Mouse (Mus musculus): ENCODE data around the gene Abca2. TPM values are rescaled to one million over a fixed set of nuclear protein-coding genes. Genes with fewer than 3 reads are reported as not detected.

The Abca2 gene
- polyA plus RNA-seq, 1 experiment from 2014 or later = 4.9 TPM

- Histone ChIP-seq H3K27ac (ENCODE audit: low read depth) (no peak overlapping the region), H3K4me1 (replicated peaks; ENCODE audit: control insufficient read depth, insufficient read depth, low read length) (peaks cover 16% of the 10 kb centered on the region; the same call in 1 of the 2 replicates), H3K36me3 (ENCODE audit: control insufficient read depth, insufficient read depth, low read length) (0 out of 2 replicates have a peak, but pooled peaks cover 5% of the 10 kb centered on the region), H3K9me3 (ENCODE audit: control insufficient read depth, low read length) (no peaks in the 10 kb centered on the region), H3K4me2 (ENCODE audit: low read length) (no peak overlapping the region), H3K27me3 (replicated peaks; ENCODE audit: control insufficient read depth, insufficient read depth, low read length) (no peaks in the 10 kb centered on the region), H3K4me3 (ENCODE audit: low read depth, low read length) (no peak overlapping the region), H3K9ac (ENCODE audit: low read length) (no peak overlapping the region)
- DNase-seq (ENCODE audit: low spot score) = no peak
- 89% methylated on average over 3 of the region's 3 CpGs for WGBS
- no peak for ATAC-seq (replicated peaks; ENCODE audit: low FRiP score, low TSS enrichment, low read depth)
Observed at GRCm38 (mm10) chr2:25463630-25464029, 35.1 kb downstream of the Abca2 start.

- ATAC-seq (replicated peaks; ENCODE audit: low FRiP score, low TSS enrichment, low read depth) (no peak), DNase-seq (ENCODE audit: low spot score) (no peak)
- 85% methylated on average over 2 of the region's 2 CpGs for WGBS
- Histone ChIP-seq H3K27ac (ENCODE audit: low read depth) (no peak overlapping the region), H3K4me1 (replicated peaks; ENCODE audit: control insufficient read depth, insufficient read depth, low read length) (0 out of 2 replicates have a peak, but pooled peaks cover 5% of the 10 kb centered on the region), H3K4me2 (ENCODE audit: low read length) (no peak overlapping the region), H3K9ac (ENCODE audit: low read length) (no peak overlapping the region), H3K9me3 (ENCODE audit: control insufficient read depth, low read length) (no peaks in the 10 kb centered on the region), H3K36me3 (ENCODE audit: control insufficient read depth, insufficient read depth, low read length) (no peaks in the 10 kb centered on the region), H3K4me3 (ENCODE audit: low read depth, low read length) (no peak overlapping the region), H3K27me3 (replicated peaks; ENCODE audit: control insufficient read depth, insufficient read depth, low read length) (no peaks in the 10 kb centered on the region)
Observed at GRCm38 (mm10) chr2:25465256-25465655, 36.8 kb downstream of the Abca2 start.

- WGBS = 50% methylated on average over 10 of the region's 10 CpGs
- Histone ChIP-seq H3K4me3 (ENCODE audit: low read depth, low read length) (no peak overlapping the region), H3K36me3 (ENCODE audit: control insufficient read depth, insufficient read depth, low read length) (no peaks in the 10 kb centered on the region), H3K27me3 (replicated peaks; ENCODE audit: control insufficient read depth, insufficient read depth, low read length) (no peaks in the 10 kb centered on the region), H3K9me3 (ENCODE audit: control insufficient read depth, low read length) (no peaks in the 10 kb centered on the region), H3K27ac (ENCODE audit: low read depth) (no peak overlapping the region), H3K4me2 (ENCODE audit: low read length) (no peak overlapping the region), H3K4me1 (replicated peaks; ENCODE audit: control insufficient read depth, insufficient read depth, low read length) (0 out of 2 replicates have a peak, but pooled peaks cover 5% of the 10 kb centered on the region), H3K9ac (ENCODE audit: low read length) (no peak overlapping the region)
- ATAC-seq (replicated peaks; ENCODE audit: low FRiP score, low TSS enrichment, low read depth) = no peak
- DNase-seq (ENCODE audit: low spot score) = no peak
Observed at GRCm38 (mm10) chr2:25465816-25466635, 37.5 kb downstream of the Abca2 start.

GRCm38 (mm10) chr2:25467606-25468303 is 39.3 kb downstream of the Abca2 start:
- Histone ChIP-seq H3K4me1 (replicated peaks; ENCODE audit: control insufficient read depth, insufficient read depth, low read length) (no peaks in the 10 kb centered on the region), H3K4me3 (ENCODE audit: low read depth, low read length) (no peak overlapping the region), H3K4me2 (ENCODE audit: low read length) (no peak overlapping the region), H3K9me3 (ENCODE audit: control insufficient read depth, low read length) (no peaks in the 10 kb centered on the region), H3K27me3 (replicated peaks; ENCODE audit: control insufficient read depth, insufficient read depth, low read length) (no peaks in the 10 kb centered on the region), H3K27ac (ENCODE audit: low read depth) (no peak overlapping the region), H3K9ac (ENCODE audit: low read length) (no peak overlapping the region), H3K36me3 (ENCODE audit: control insufficient read depth, insufficient read depth, low read length) (no peaks in the 10 kb centered on the region)
- 69% methylated on average over 14 of the region's 14 CpGs for WGBS
- DNase-seq (ENCODE audit: low spot score) = no peak
- ATAC-seq (replicated peaks; ENCODE audit: low FRiP score, low TSS enrichment, low read depth) = no peak

GRCm38 (mm10) chr2:25468962-25469915 is 40.7 kb downstream of the Abca2 start:
- Histone ChIP-seq H3K27me3 (replicated peaks; ENCODE audit: control insufficient read depth, insufficient read depth, low read length) (no peaks in the 10 kb centered on the region), H3K9ac (ENCODE audit: low read length) (no peak overlapping the region), H3K36me3 (ENCODE audit: control insufficient read depth, insufficient read depth, low read length) (no peaks in the 10 kb centered on the region), H3K4me1 (replicated peaks; ENCODE audit: control insufficient read depth, insufficient read depth, low read length) (no peaks in the 10 kb centered on the region), H3K9me3 (ENCODE audit: control insufficient read depth, low read length) (no peaks in the 10 kb centered on the region), H3K27ac (ENCODE audit: low read depth) (no peak overlapping the region), H3K4me2 (ENCODE audit: low read length) (no peak overlapping the region), H3K4me3 (ENCODE audit: low read depth, low read length) (no peak overlapping the region)
- 73% methylated on average over 10 of the region's 10 CpGs for WGBS
- ATAC-seq (replicated peaks; ENCODE audit: low FRiP score, low TSS enrichment, low read depth) (peak; percentile 32; the same call in 1 of the 2 replicates), DNase-seq (ENCODE audit: low spot score) (no peak)

GRCm38 (mm10) chr2:25469969-25470368 is 41.5 kb downstream of the Abca2 start, which contains the start of gene Ptgds:
Gene Ptgds, minus strand, starts transcription at chr2:25470046.
- H3K4me1 ChIP-seq (replicated peaks; ENCODE audit: control insufficient read depth, insufficient read depth, low read length) = no peaks in the 10 kb centered on the region
- H3K27ac ChIP-seq (ENCODE audit: low read depth) = no peak within 1 kb of the TSS
- H3K9ac ChIP-seq (ENCODE audit: low read length) = no peak within 1 kb of the TSS
- ATAC-seq (replicated peaks; ENCODE audit: low FRiP score, low TSS enrichment, low read depth) = no peak
- no peak within 1 kb of the TSS for H3K4me2 ChIP-seq (ENCODE audit: low read length)
- no peaks in the 10 kb centered on the region for H3K9me3 ChIP-seq (ENCODE audit: control insufficient read depth, low read length)
- no peak within 1 kb of the TSS for H3K4me3 ChIP-seq (ENCODE audit: low read depth, low read length)
- 52% methylated on average over 6 of the region's 6 CpGs for WGBS
- no peaks in the 10 kb centered on the region for H3K36me3 ChIP-seq (ENCODE audit: control insufficient read depth, insufficient read depth, low read length)
- H3K27me3 ChIP-seq (replicated peaks; ENCODE audit: control insufficient read depth, insufficient read depth, low read length) = no peaks in the 10 kb centered on the region
- DNase-seq (ENCODE audit: low spot score) = no peak

GRCm38 (mm10) chr2:25472550-25472949 is 44.0 kb downstream of the Abca2 start:
- WGBS = 69% methylated on average over 2 of the region's 2 CpGs
- Histone ChIP-seq H3K9ac (ENCODE audit: low read length) (no peak overlapping the region), H3K27ac (ENCODE audit: low read depth) (no peak overlapping the region), H3K27me3 (replicated peaks; ENCODE audit: control insufficient read depth, insufficient read depth, low read length) (no peaks in the 10 kb centered on the region), H3K36me3 (ENCODE audit: control insufficient read depth, insufficient read depth, low read length) (no peaks in the 10 kb centered on the region), H3K9me3 (ENCODE audit: control insufficient read depth, low read length) (no peaks in the 10 kb centered on the region), H3K4me3 (ENCODE audit: low read depth, low read length) (no peak overlapping the region), H3K4me1 (replicated peaks; ENCODE audit: control insufficient read depth, insufficient read depth, low read length) (no peaks in the 10 kb centered on the region), H3K4me2 (ENCODE audit: low read length) (no peak overlapping the region)
- no peak for DNase-seq (ENCODE audit: low spot score)
- no peak for ATAC-seq (replicated peaks; ENCODE audit: low FRiP score, low TSS enrichment, low read depth)

GRCm38 (mm10) chr2:25477541-25477940 is 49.0 kb downstream of the Abca2 start:
- WGBS = 88% methylated on average over 8 of the region's 8 CpGs
- Histone ChIP-seq H3K9me3 (ENCODE audit: control insufficient read depth, low read length) (no peaks in the 10 kb centered on the region), H3K27me3 (replicated peaks; ENCODE audit: control insufficient read depth, insufficient read depth, low read length) (no peaks in the 10 kb centered on the region), H3K4me2 (ENCODE audit: low read length) (no peak overlapping the region), H3K9ac (ENCODE audit: low read length) (no peak overlapping the region), H3K4me1 (replicated peaks; ENCODE audit: control insufficient read depth, insufficient read depth, low read length) (no peaks in the 10 kb centered on the region), H3K36me3 (ENCODE audit: control insufficient read depth, insufficient read depth, low read length) (no peaks in the 10 kb centered on the region), H3K27ac (ENCODE audit: low read depth) (no peak overlapping the region), H3K4me3 (ENCODE audit: low read depth, low read length) (no peak overlapping the region)
- no peak for DNase-seq (ENCODE audit: low spot score)
- no peak for ATAC-seq (replicated peaks; ENCODE audit: low FRiP score, low TSS enrichment, low read depth)

All from intestine, embryonic 14.5 days (tissue).